Mouse (Mus musculus) olfactory bulb, adult 2 months (tissue): ENCODE measurements at regions not wholly inside any gene's neighbourhood (a gene's known extent, or its start where the extent isn't known, plus 50 kb on each side); places are given as distances from the start of the nearest gene placed in this dataset.

Experiments
- CTCF ChIP-seq: fragments of 200-500 bp; IDR thresholded peaks from 2 replicates; pipeline ENCODE4 v1.5.1; 2012; ENCODE audit warnings: low read depth, mild to moderate bottlenecking, low read length, moderate library complexity; ENCODE audit not compliant: insufficient read depth
- POLR2A ChIP-seq: fragments of 200-500 bp; IDR thresholded peaks from 2 replicates; pipeline ENCODE4 v1.6.1; 2012; ENCODE audit warnings: mild to moderate bottlenecking, low read depth, low read length, moderate library complexity; ENCODE audit not compliant: insufficient read depth

- TF ChIP-seq CTCF: no peak
- TF ChIP-seq POLR2A: no peak
These were observed 161.2 kb upstream of the Dynlrb2 start for GRCm38 (mm10) chr8:116343534-116343933.
